Mouse (Mus musculus): ENCODE results near the gene Gm42791. TPM values are rescaled to one million over a fixed set of nuclear protein-coding genes. Genes with fewer than 3 reads are reported as not detected.

Gene Gm42791
- polyA plus RNA-seq, 1 experiment from 2014 or later, result 2.2 TPM

- Histone ChIP-seq H3K27ac (ENCODE audit: low read length) (peak overlapping the region; percentile 34), H3K4me3 (replicated peaks; ENCODE audit: low read length) (peak overlapping the region; percentile 51), H3K27me3 (ENCODE audit: control insufficient read depth, insufficient read depth, low read length) (no peaks in the 10 kb centered on the region), H3K36me3 (ENCODE audit: control insufficient read depth, insufficient read depth, low read length) (no peaks in the 10 kb centered on the region), H3K9ac (ENCODE audit: low read length) (peak overlapping the region; percentile 71), H3K4me1 (ENCODE audit: control insufficient read depth, insufficient read depth, low read length) (peaks cover 14% of the 10 kb centered on the region), H3K9me3 (replicated peaks; ENCODE audit: control insufficient read depth, low read length) (peaks cover 6% of the 10 kb centered on the region; the same call in 1 of the 2 replicates), H3K4me2 (ENCODE audit: low read depth, low read length) (peak overlapping the region; percentile 59)
- no peak for ATAC-seq (ENCODE audit: insufficient read depth, low FRiP score)
- 26% methylated on average over 17 of the region's 17 CpGs for WGBS
Observed at GRCm38 (mm10) chr5:149014600-149015268, 19.8 kb upstream of the Gm42791 start.

- H3K4me2 ChIP-seq (ENCODE audit: low read depth, low read length), result peak overlapping the region; percentile 59; the same call in 1 of the 2 replicates
Observed at GRCm38 (mm10) chr5:149013817-149014508, 19.0 kb upstream of the Gm42791 start.

GRCm38 (mm10) chr5:149009111-149009510, 14.2 kb upstream of the Gm42791 start:
- Histone ChIP-seq H3K4me2 (ENCODE audit: low read depth, low read length) (no peak overlapping the region), H3K4me1 (ENCODE audit: control insufficient read depth, insufficient read depth, low read length) (peaks cover 9% of the 10 kb centered on the region), H3K4me3 (replicated peaks; ENCODE audit: low read length) (no peak overlapping the region), H3K27me3 (ENCODE audit: control insufficient read depth, insufficient read depth, low read length) (no peaks in the 10 kb centered on the region), H3K27ac (ENCODE audit: low read length) (no peak overlapping the region), H3K36me3 (ENCODE audit: control insufficient read depth, insufficient read depth, low read length) (no peaks in the 10 kb centered on the region), H3K9ac (ENCODE audit: low read length) (no peak overlapping the region), H3K9me3 (replicated peaks; ENCODE audit: control insufficient read depth, low read length) (peaks cover 6% of the 10 kb centered on the region; the same call in 1 of the 2 replicates)
- ATAC-seq (ENCODE audit: insufficient read depth, low FRiP score), result no peak
- WGBS, result 74% methylated on average over 3 of the region's 3 CpGs

More at GRCm38 (mm10) chr5:149013817-149014508, 19.0 kb upstream of the Gm42791 start:
- H3K36me3 ChIP-seq (ENCODE audit: control insufficient read depth, insufficient read depth, low read length), result no peaks in the 10 kb centered on the region
- peak overlapping the region; percentile 34 for H3K27ac ChIP-seq (ENCODE audit: low read length)
- H3K4me1 ChIP-seq (ENCODE audit: control insufficient read depth, insufficient read depth, low read length), result peaks cover 14% of the 10 kb centered on the region
- no peak for ATAC-seq (ENCODE audit: insufficient read depth, low FRiP score)
- WGBS, result 76% methylated on average over 7 of the region's 7 CpGs
- peak overlapping the region; percentile 71; the same call in 1 of the 2 replicates for H3K9ac ChIP-seq (ENCODE audit: low read length)
- peaks cover 6% of the 10 kb centered on the region; the same call in 1 of the 2 replicates for H3K9me3 ChIP-seq (replicated peaks; ENCODE audit: control insufficient read depth, low read length)
- H3K27me3 ChIP-seq (ENCODE audit: control insufficient read depth, insufficient read depth, low read length), result no peaks in the 10 kb centered on the region
- H3K4me3 ChIP-seq (replicated peaks; ENCODE audit: low read length), result no peak overlapping the region

GRCm38 (mm10) chr5:149007295-149007646, 12.3 kb upstream of the Gm42791 start:
- peak; percentile 3; the same call in 1 of the 2 replicates for ATAC-seq (ENCODE audit: insufficient read depth, low FRiP score)
- peaks cover 16% of the 10 kb centered on the region for H3K4me1 ChIP-seq (ENCODE audit: control insufficient read depth, insufficient read depth, low read length)
- H3K9ac ChIP-seq (ENCODE audit: low read length), result peak overlapping the region; percentile 64
- peak overlapping the region; percentile 20 for H3K4me3 ChIP-seq (replicated peaks; ENCODE audit: low read length)
- H3K36me3 ChIP-seq (ENCODE audit: control insufficient read depth, insufficient read depth, low read length), result no peaks in the 10 kb centered on the region
- H3K27ac ChIP-seq (ENCODE audit: low read length), result peak overlapping the region; percentile 64
- peaks cover 1% of the 10 kb centered on the region; the same call in 1 of the 2 replicates for H3K9me3 ChIP-seq (replicated peaks; ENCODE audit: control insufficient read depth, low read length)
- H3K27me3 ChIP-seq (ENCODE audit: control insufficient read depth, insufficient read depth, low read length), result no peaks in the 10 kb centered on the region
- 44% methylated on average over 5 of the region's 5 CpGs for WGBS
- peak overlapping the region; percentile 46 for H3K4me2 ChIP-seq (ENCODE audit: low read depth, low read length)

- Histone ChIP-seq H3K9ac (ENCODE audit: low read length) (peak overlapping the region; percentile 64), H3K36me3 (ENCODE audit: control insufficient read depth, insufficient read depth, low read length) (no peaks in the 10 kb centered on the region), H3K27me3 (ENCODE audit: control insufficient read depth, insufficient read depth, low read length) (no peaks in the 10 kb centered on the region), H3K4me3 (replicated peaks; ENCODE audit: low read length) (peak overlapping the region; percentile 34), H3K4me1 (ENCODE audit: control insufficient read depth, insufficient read depth, low read length) (peaks cover 20% of the 10 kb centered on the region), H3K4me2 (ENCODE audit: low read depth, low read length) (peak overlapping the region; percentile 67), H3K9me3 (replicated peaks; ENCODE audit: control insufficient read depth, low read length) (no peaks in the 10 kb centered on the region), H3K27ac (ENCODE audit: low read length) (peak overlapping the region; percentile 64)
- WGBS, result 7% methylated on average over 26 of the region's 26 CpGs
- peak; percentile 86 for ATAC-seq (ENCODE audit: insufficient read depth, low FRiP score)
Observed at GRCm38 (mm10) chr5:149006362-149007294, 11.7 kb upstream of the Gm42791 start.

GRCm38 (mm10) chr5:149005701-149006361, 10.9 kb upstream of the Gm42791 start:
- no peak for ATAC-seq (ENCODE audit: insufficient read depth, low FRiP score)
- peak overlapping the region; percentile 34; the same call in 1 of the 2 replicates for H3K4me3 ChIP-seq (replicated peaks; ENCODE audit: low read length)

GRCm38 (mm10) chr5:149005083-149005482, 10.1 kb upstream of the Gm42791 start:
- WGBS, result 42% methylated on average over 9 of the region's 9 CpGs
- no peak overlapping the region for H3K4me2 ChIP-seq (ENCODE audit: low read depth, low read length)
- H3K9me3 ChIP-seq (replicated peaks; ENCODE audit: control insufficient read depth, low read length), result no peaks in the 10 kb centered on the region
- no peak overlapping the region for H3K27ac ChIP-seq (ENCODE audit: low read length)
- no peaks in the 10 kb centered on the region for H3K36me3 ChIP-seq (ENCODE audit: control insufficient read depth, insufficient read depth, low read length)
- ATAC-seq (ENCODE audit: insufficient read depth, low FRiP score), result no peak
- peaks cover 20% of the 10 kb centered on the region for H3K4me1 ChIP-seq (ENCODE audit: control insufficient read depth, insufficient read depth, low read length)
- H3K9ac ChIP-seq (ENCODE audit: low read length), result no peak overlapping the region
- no peak overlapping the region for H3K4me3 ChIP-seq (replicated peaks; ENCODE audit: low read length)
- no peaks in the 10 kb centered on the region for H3K27me3 ChIP-seq (ENCODE audit: control insufficient read depth, insufficient read depth, low read length)

More at GRCm38 (mm10) chr5:149005701-149006361, 10.9 kb upstream of the Gm42791 start:
- peak overlapping the region; percentile 64; the same call in 1 of the 2 replicates for H3K27ac ChIP-seq (ENCODE audit: low read length)
- WGBS, result 64% methylated on average over 9 of the region's 9 CpGs
- no peaks in the 10 kb centered on the region for H3K9me3 ChIP-seq (replicated peaks; ENCODE audit: control insufficient read depth, low read length)
- H3K4me2 ChIP-seq (ENCODE audit: low read depth, low read length), result peak overlapping the region; percentile 67
- H3K27me3 ChIP-seq (ENCODE audit: control insufficient read depth, insufficient read depth, low read length), result no peaks in the 10 kb centered on the region
- peaks cover 20% of the 10 kb centered on the region for H3K4me1 ChIP-seq (ENCODE audit: control insufficient read depth, insufficient read depth, low read length)
- peak overlapping the region; percentile 64 for H3K9ac ChIP-seq (ENCODE audit: low read length)
- H3K36me3 ChIP-seq (ENCODE audit: control insufficient read depth, insufficient read depth, low read length), result no peaks in the 10 kb centered on the region

- WGBS, result 51% methylated on average over 2 of the region's 2 CpGs
- Histone ChIP-seq H3K9ac (ENCODE audit: low read length) (no peak overlapping the region; the same call in 1 of the 2 replicates), H3K4me3 (replicated peaks; ENCODE audit: low read length) (no peak overlapping the region), H3K4me2 (ENCODE audit: low read depth, low read length) (no peak overlapping the region; the same call in 1 of the 2 replicates), H3K4me1 (ENCODE audit: control insufficient read depth, insufficient read depth, low read length) (peaks cover 20% of the 10 kb centered on the region), H3K9me3 (replicated peaks; ENCODE audit: control insufficient read depth, low read length) (no peaks in the 10 kb centered on the region), H3K27ac (ENCODE audit: low read length) (peak overlapping the region; percentile 60; the same call in 1 of the 2 replicates), H3K27me3 (ENCODE audit: control insufficient read depth, insufficient read depth, low read length) (no peaks in the 10 kb centered on the region), H3K36me3 (ENCODE audit: control insufficient read depth, insufficient read depth, low read length) (no peaks in the 10 kb centered on the region)
- no peak for ATAC-seq (ENCODE audit: insufficient read depth, low FRiP score)
Observed at GRCm38 (mm10) chr5:149003137-149003536, 8.2 kb upstream of the Gm42791 start.

Data from stomach, embryonic 16.5 days (tissue).